Mouse (Mus musculus) hindbrain, embryonic 14.5 days (tissue): ENCODE data around the gene Hist1h3d. TPM values are rescaled to one million over a fixed set of nuclear protein-coding genes. Genes with fewer than 3 reads are reported as not detected.
A peak's percentile ranks its signal among the peaks of the same experiment; 100 is the strongest.
"Not testable (repeated sequence)": the region's sequence is repeated elsewhere in the genome, so short reads cannot be mapped to it uniquely, and the experiment has no call there.

Source experiments
- ATAC-seq: fragments of 200-750 bp; cut with Nextera tagmentation; 2 replicates; pipeline ENCODE4 v1.8.0; 2017; ENCODE audit warnings: moderate number of reproducible peaks, mild to moderate bottlenecking, moderate TSS enrichment, moderate library complexity; ENCODE audit not compliant: low FRiP score
- DNase-seq: peaks from one replicate; pipeline ENCODE4 v3.0.0-alpha.2; 2015; ENCODE audit warnings: low spot score
- H3K27ac ChIP-seq: fragments of 300-500 bp; sonication (generic); 2 replicates; pipeline ENCODE4 v1.5.1; 2014; ENCODE audit warnings: mild to moderate bottlenecking, moderate library complexity
- H3K27me3 ChIP-seq: fragments of 300-500 bp; sonication (generic); 2 replicates; pipeline ENCODE4 v1.6.1; 2014; ENCODE audit warnings: mild to moderate bottlenecking, low read length, mixed read lengths; ENCODE audit not compliant: control insufficient read depth, insufficient read depth
- H3K36me3 ChIP-seq: fragments of 300-500 bp; sonication (generic); replicated peaks from 2 replicates; pipeline ENCODE4 v1.6.1; 2014; ENCODE audit not compliant: control insufficient read depth, insufficient read depth
- H3K4me1 ChIP-seq: fragments of 300-500 bp; sonication (generic); replicated peaks from 2 replicates; pipeline ENCODE4 v1.6.1; 2014; ENCODE audit warnings: antibody characterized with exemption, low read length, mixed read lengths; ENCODE audit not compliant: control insufficient read depth, insufficient read depth
- H3K4me2 ChIP-seq: fragments of 300-500 bp; sonication (generic); replicated peaks from 2 replicates; pipeline ENCODE4 v1.6.1; 2014; ENCODE audit warnings: mild to moderate bottlenecking, moderate library complexity
- H3K4me3 ChIP-seq: fragments of 300-500 bp; sonication (generic); replicated peaks from 2 replicates; pipeline ENCODE4 v1.5.1; 2014; ENCODE audit warnings: mild to moderate bottlenecking, low read length
- H3K9ac ChIP-seq: fragments of 300-500 bp; sonication (generic); 2 replicates; pipeline ENCODE4 v1.6.1; 2014
- H3K9me3 ChIP-seq: fragments of 300-500 bp; sonication (generic); 2 replicates; pipeline ENCODE4 v1.6.1; 2016; ENCODE audit warnings: low read length; ENCODE audit not compliant: control insufficient read depth
- WGBS: fragments of 180-500 bp; shearing (Covaris S2); extraction: QIAGEN DNeasy Blood & Tissue Kit; methylation state at CpG from one replicate; pipeline ENCODE4 v1.1.7; 2014; 5-methylcytosine and 5-hydroxymethylcytosine counted together
- polyA plus RNA-seq: library from polyadenylated mRNA; unstranded; fragments of >200 nt; fragmentation: Nextera tagmentation; extraction: Ambion mirVana; gene quantifications from 2 replicates; pipeline ENCODE4 v1.2.1, GENCODE M21; 2014

The Hist1h3d gene
- polyA plus RNA-seq, 1 experiment from 2014 or later, result 1.4 TPM

DNA sequence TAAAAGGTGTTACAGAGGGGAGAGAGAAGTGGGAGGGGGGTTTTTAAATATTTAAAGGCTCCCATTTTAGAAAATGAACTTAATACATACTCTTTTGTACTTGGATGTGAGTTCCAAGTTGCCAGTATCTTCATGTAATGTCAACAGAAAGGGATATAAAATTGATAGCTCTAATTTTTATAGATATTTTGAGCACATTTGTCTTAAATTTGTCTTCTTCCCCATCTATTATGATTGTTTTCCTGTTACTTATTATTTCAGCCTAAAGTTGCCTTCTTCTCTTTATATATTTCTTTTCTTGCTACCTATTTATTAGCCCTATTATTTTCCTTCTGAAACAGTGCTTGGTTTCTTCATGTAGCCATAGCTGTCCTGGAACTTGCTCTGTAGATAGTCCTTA, 22.6 kb upstream of the Hist1h3d start, which contains the start of gene Hist1h1d:
Gene Hist1h1d (plus strand): TSS at position 301 of the 400 bp plus-strand sequence.
- 0 out of 2 replicates have a peak within 1 kb of the TSS, but pooled peaks have one; percentile 88 for H3K27ac ChIP-seq
- no peak within 1 kb of the TSS for H3K4me3 ChIP-seq
- no peaks in the 10 kb centered on the region for H3K27me3 ChIP-seq
- H3K9ac ChIP-seq, result 0 out of 2 replicates have a peak within 1 kb of the TSS, but pooled peaks have one; percentile 68
- ATAC-seq (no peak), DNase-seq (no peak)
- no peaks in the 10 kb centered on the region for H3K36me3 ChIP-seq
- H3K9me3 ChIP-seq, result no peaks in the 10 kb centered on the region
- H3K4me2 ChIP-seq, result peak within 1 kb of the TSS; percentile 83
- H3K4me1 ChIP-seq, result peaks cover 25% of the 10 kb centered on the region

DNA sequence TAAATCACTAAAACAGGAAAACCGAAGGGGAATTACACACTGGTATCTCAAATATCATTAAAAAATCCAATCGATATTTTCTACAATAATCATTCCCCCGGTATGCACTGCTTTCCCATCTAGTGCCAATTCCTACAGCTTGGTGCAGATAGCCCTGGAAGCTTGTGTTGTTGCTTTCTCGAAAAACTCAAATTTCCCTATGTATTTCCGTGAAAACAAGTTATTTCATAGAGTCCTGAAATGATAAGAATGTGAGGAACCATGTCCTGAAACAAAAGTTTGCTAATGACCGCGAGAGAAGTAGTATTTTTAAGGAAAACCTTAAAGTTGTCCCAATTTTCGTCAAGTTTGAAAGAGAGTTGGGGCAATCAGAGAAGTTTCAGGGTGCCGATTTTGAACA, 21.2 kb upstream of the Hist1h3d start:
- ATAC-seq, result no peak
- Histone ChIP-seq H3K4me2 (peak overlapping the region; percentile 83), H3K36me3 (no peaks in the 10 kb centered on the region)

DNA sequence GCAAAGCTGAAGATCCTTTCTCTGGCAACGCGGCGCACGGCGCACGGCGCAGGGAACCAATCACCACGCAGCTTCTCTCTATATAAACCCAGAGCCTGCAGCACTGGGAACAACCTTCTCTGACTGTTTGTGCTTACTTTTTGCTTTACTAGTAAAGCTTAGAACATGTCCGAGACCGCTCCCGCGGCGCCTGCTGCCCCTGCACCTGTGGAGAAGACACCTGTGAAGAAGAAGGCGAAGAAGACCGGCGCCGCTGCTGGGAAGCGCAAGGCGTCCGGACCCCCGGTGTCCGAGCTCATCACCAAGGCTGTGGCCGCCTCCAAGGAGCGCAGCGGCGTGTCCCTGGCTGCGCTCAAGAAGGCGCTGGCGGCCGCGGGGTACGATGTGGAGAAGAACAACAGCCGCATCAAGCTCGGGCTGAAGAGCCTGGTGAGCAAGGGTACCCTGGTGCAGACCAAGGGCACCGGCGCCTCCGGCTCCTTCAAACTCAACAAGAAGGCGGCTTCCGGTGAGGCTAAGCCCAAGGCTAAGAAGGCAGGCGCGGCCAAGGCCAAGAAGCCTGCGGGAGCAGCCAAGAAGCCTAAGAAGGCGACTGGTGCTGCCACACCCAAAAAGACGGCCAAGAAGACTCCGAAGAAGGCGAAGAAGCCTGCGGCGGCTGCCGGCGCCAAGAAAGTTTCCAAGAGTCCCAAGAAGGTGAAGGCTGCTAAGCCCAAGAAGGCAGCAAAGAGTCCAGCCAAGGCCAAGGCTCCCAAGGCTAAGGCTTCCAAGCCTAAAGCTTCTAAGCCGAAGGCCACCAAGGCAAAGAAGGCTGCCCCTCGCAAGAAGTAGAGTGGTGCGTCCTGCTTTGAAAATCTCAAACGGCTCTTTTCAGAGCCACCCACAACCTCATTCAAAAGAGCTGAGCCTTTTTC, 20.4 kb upstream of the Hist1h3d start:
- WGBS, result under 1% methylated on average over 50 of the region's 54 CpGs
- ATAC-seq, result peak; percentile 77
- Histone ChIP-seq H3K9me3 (no peaks in the 10 kb centered on the region), H3K4me2 (peak overlapping the region; percentile 83), H3K4me1 (peaks cover 25% of the 10 kb centered on the region), H3K27me3 (no peaks in the 10 kb centered on the region), H3K36me3 (no peaks in the 10 kb centered on the region), H3K27ac (peak overlapping the region; percentile 88), H3K4me3 (peak overlapping the region; percentile 46), H3K9ac (peak overlapping the region; percentile 68)
- peak; percentile 77 for DNase-seq

More for the DNA sequence above, 21.2 kb upstream of the Hist1h3d start:
- H3K27ac ChIP-seq, result peak overlapping the region; percentile 88
- peaks cover 25% of the 10 kb centered on the region for H3K4me1 ChIP-seq
- no peak for DNase-seq
- H3K9ac ChIP-seq, result peak overlapping the region; percentile 68
- no peaks in the 10 kb centered on the region for H3K27me3 ChIP-seq
- no peaks in the 10 kb centered on the region for H3K9me3 ChIP-seq
- WGBS, result 25% methylated on average over 9 of the region's 9 CpGs
- H3K4me3 ChIP-seq, result peak overlapping the region; percentile 46

DNA sequence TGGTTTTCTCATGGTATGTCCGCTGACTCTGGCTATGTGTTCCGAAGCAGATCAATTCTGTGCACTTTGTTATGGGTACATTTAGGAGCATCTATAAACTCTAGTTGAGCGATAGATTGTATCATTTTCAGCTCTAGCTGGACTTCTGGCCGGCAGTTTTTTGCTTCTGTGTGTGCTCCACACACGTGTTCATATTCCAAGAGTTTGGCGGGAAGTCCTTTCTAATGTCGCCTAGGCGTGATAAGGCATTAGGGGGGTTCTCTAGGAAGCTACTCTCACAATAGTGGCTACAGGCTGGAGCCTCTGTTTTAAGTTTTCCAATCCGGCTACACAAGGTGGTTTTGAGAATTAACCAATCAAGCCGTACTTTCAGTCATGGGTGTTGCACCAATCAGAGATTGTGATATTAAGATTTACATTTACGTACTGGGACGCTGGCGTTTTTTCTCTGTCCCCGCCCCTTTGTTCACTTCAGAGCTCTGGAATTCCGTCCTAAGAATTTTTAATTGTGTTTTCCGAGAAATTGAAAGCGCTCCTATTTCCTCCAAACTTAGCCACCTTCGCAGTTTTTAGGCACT, 19.6 kb upstream of the Hist1h3d start:
- Histone ChIP-seq H3K36me3 (no peaks in the 10 kb centered on the region), H3K4me1 (peaks cover 20% of the 10 kb centered on the region), H3K27me3 (no peaks in the 10 kb centered on the region), H3K4me2 (peak overlapping the region; percentile 83), H3K9me3 (no peaks in the 10 kb centered on the region), H3K4me3 (peak overlapping the region; percentile 46), H3K27ac (peak overlapping the region; percentile 88), H3K9ac (peak overlapping the region; percentile 68)
- ATAC-seq, result peak; percentile 85
- DNase-seq, result peak; percentile 94
- under 1% methylated on average over 18 of the region's 18 CpGs for WGBS

DNA sequence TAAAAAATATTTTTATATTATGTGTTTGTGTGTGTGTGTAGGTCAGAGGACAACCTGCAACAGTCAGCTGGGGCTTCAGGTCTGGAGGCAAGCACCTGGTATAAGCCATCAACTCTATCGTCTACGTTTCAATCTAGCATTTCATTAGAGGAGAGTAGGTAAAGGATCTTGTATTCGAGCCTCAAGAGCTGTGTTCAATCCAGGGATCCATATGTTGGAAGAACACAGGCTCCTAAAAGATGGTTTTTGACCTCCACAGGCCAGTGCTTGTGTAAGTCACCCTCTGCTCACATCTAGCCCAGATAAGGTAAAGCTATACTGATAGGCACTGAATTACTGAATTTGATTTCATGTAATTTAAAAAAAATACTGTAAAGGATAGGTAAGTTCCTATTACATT, 18.7 kb upstream of the Hist1h3d start:
- 81% methylated on average over 3 of the region's 3 CpGs for WGBS
- Histone ChIP-seq H3K27me3 (no peaks in the 10 kb centered on the region), H3K36me3 (no peaks in the 10 kb centered on the region), H3K4me1 (peaks cover 16% of the 10 kb centered on the region), H3K4me2 (peak overlapping the region; percentile 83), H3K9ac (no peak overlapping the region), H3K27ac (no peak overlapping the region), H3K9me3 (no peaks in the 10 kb centered on the region), H3K4me3 (no peak overlapping the region)
- no peak for ATAC-seq
- no peak for DNase-seq

DNA sequence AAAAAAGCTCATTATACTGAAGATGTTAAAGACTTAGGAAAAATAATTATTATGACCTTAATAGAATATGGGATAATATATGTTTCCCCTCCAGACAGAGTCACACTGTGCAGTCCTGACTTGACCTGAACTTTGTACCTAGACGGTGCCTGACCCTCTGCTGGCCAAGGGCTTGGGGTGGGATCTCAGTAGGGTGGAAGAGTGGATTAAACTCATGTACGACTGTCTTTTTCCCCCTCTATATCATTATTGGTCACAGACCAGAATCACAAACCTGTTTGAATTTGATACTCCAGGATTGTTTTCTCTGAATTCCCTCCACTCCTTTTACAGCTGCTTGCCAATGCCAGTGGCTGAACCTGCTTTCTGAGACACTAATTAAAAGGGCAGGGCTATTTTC, 14.9 kb upstream of the Hist1h3d start:
- H3K27ac ChIP-seq, H3K4me3 ChIP-seq, H3K9me3 ChIP-seq, H3K9ac ChIP-seq, H3K27me3 ChIP-seq, H3K36me3 ChIP-seq, H3K4me1 ChIP-seq, DNase-seq, ATAC-seq: not testable (repeated sequence)
- H3K4me2 ChIP-seq, result peak overlapping the region; percentile 29; the same call in 1 of the 2 replicates
- 13% methylated on average over 2 of the region's 2 CpGs for WGBS

DNA sequence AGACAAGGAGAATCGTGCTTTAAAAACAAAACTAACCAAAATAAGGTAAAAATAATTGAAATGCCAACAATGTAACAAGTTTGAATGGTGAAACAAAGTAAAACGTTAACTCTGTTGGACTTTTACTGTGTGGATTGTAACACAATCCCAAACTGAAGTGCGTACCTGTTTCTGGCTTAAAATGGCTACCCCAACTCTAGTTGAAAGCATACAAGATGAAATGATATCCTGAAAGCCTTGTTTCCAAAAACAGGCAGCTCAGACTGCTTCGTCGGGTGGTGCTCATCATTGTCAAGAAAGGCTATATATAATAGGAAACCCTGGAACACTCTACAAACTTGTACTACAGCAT, 14.1 kb upstream of the Hist1h3d start:
- H3K4me3 ChIP-seq, result peak overlapping the region; percentile 34
- H3K4me2 ChIP-seq, result peak overlapping the region; percentile 67
- H3K27ac ChIP-seq, result peak overlapping the region; percentile 96
- not testable (repeated sequence) for DNase-seq, H3K4me1 ChIP-seq, ATAC-seq, H3K9me3 ChIP-seq, H3K36me3 ChIP-seq, H3K27me3 ChIP-seq
- 0% methylated on average over 2 of the region's 5 CpGs for WGBS
- peak overlapping the region; percentile 62; the same call in 1 of the 2 replicates for H3K9ac ChIP-seq

DNA sequence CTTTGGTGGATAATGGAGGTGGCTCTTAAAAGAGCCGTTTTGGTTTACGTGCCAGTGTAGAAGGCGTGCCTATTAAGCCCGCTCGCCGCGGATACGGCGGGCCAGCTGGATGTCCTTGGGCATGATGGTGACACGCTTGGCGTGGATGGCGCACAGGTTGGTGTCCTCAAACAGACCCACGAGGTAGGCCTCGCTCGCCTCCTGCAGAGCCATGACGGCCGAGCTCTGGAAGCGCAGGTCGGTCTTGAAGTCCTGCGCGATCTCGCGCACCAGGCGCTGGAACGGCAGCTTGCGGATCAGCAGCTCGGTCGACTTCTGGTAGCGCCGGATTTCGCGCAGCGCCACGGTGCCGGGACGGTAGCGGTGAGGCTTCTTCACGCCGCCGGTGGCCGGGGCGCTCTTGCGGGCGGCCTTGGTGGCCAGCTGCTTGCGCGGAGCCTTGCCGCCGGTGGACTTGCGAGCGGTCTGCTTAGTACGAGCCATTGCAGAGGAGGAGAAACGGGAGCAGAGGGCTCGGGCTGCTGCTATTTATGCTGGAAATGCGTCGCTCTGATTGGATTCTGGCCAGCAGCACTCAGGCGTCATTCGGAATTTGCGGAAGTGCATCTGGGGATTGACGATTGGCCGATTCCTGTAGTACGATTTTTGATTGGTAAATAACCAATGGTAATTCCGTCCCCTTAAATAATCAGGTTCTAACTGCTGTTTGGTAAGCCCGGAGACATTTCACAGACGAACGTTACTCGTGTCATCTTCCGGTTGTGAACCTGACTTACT, 13.5 kb upstream of the Hist1h3d start, which contains the start of gene Hist1h3e:
Gene Hist1h3e (minus strand): TSS at position 487 of the 777 bp plus-strand sequence.
- not testable (repeated sequence) for H3K9me3 ChIP-seq, H3K36me3 ChIP-seq, H3K4me1 ChIP-seq, H3K27me3 ChIP-seq
- Histone ChIP-seq H3K4me3 (peak within 1 kb of the TSS; percentile 34), H3K27ac (peak within 1 kb of the TSS; percentile 96), H3K9ac (peak within 1 kb of the TSS; percentile 62), H3K4me2 (peak within 1 kb of the TSS; percentile 67)
- DNase-seq, result peak; percentile 98
- peak; percentile 96 for ATAC-seq
- WGBS, result under 1% methylated on average over 46 of the region's 67 CpGs
